Mouse (Mus musculus) frontal cortex, postnatal 10 days (tissue): ENCODE data around the gene Rps18.
A peak's percentile ranks its signal among the peaks of the same experiment; 100 is the strongest.
"Not testable (repeated sequence)": the region's sequence is repeated elsewhere in the genome, so short reads cannot be mapped to it uniquely, and the experiment has no call there.

Source experiments
- DNase-seq, 2 experiments: peaks; one replicate each; pipeline ENCODE4 v3.0.0; 2022; ENCODE audit warnings: low spot score in 2 of 2, mixed read lengths in 1 of 2

Gene Rps18

DNA sequence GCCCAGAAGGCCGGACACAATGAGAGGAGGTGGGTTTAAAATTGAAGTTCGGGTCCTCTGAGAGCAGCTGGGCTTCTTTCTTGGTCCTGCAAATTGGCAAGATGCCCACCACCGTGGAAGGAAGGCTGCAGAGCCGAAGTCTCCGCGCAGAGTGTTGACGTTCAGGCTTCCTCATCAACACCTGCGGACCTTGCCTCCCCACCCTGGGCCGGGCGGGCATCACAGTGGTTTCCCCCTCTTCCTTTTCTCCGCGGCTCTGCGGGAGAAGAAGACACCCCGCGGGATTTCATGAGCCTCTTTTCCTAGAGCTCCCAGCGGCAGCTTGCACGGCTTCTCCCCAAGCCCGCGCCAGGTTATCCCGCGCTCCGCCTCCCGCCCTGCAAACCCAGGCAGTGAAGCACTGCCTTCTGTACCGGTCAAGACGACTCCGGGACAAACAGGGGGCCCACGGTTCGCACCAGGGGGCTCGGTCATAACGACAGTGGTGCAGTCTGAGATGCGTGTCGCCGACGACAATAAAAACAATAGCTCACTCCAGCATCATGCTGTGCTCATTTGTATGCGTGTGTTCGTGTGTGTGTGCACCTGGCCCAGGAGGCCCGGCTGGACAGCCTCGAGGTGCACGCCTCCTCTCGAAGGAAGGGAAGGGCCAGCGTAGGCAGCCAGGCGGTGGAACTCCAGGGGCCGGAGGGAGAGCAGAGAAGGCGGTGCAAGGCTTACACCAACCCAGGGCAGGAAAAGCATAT lies 47.3 kb downstream of the Rps18 start:
- peak; percentile 71 to 73 for DNase-seq

DNA sequence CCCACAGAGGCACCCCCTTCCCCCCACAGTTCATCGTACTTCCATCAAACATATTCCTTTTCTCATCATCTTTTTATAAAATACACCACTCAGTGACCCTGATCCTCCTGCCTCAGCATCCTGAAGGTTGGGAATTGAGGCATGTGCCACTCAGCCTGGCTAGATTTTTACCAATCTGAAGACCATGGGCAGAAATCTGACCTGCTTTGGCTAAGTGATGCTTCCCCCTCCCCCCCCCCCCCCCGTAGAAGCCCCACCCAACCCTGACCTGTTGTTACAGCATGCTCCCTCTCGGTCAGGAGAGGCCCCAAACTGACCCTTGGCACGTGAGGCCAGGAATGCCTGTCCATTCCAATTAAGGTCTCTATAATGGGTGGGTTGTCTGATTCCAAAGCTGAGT lies 51.0 kb downstream of the Rps18 start, which contains the start of gene Platr17:
Platr17 (plus strand) TSS at position 301 of the 400 bp plus-strand sequence.
- DNase-seq: not testable (repeated sequence)

DNA sequence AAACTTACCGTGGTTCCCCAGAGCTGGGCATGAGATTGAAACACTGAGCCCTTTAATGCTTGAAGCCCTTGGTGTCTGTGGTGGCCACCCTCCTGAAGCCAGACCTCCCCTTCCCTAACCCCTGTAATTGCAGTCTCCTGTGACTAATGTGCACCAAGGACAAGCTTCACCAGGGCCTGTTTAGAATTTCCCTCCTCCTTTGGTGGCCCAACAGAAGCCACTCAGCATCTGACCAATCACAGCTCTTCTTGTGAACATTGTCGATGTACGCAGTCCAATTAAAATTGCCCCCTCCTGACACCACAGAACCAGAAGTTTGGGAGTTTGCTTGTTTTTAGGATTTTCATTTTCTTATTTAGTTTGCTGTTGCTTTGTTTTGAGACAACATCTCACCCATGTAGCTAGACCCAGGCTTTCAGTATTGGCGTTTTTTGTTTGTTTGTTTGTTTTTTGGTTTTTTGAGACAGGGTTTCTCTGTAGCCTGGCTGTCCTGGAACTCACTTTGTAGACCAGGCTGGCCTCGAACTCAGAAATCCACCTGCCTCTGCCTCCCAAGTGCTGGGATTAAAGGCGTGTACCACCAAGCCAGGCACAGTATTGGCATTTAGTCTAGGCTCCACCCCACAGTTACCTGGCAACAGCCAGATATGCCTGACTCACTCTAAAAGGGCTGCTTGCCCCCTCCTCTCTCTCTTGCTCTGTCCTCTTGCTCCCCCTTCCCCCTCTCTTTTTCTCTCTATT lies 51.7 kb downstream of the Rps18 start:
- not testable (repeated sequence) for DNase-seq

DNA sequence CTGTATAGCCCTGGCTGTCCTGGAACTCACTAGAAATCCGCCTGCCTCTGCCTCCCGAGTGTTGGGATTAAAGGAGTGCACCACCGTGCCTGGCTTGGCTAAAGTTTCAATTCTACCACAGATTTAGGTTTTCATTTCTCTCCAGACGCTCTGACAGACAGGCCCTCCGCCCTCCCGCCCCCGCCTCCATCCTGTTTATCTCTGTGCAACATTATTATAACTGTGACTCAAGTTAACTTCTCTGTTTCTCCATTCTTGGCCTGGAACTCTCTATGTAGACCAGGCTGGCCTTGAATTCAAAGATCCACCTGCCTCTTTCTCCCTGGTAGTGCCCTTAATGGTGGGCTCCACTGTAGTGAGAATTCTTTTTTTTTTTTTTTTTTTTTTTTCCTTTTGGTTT lies 53.3 kb downstream of the Rps18 start:
- DNase-seq: no peak

DNA sequence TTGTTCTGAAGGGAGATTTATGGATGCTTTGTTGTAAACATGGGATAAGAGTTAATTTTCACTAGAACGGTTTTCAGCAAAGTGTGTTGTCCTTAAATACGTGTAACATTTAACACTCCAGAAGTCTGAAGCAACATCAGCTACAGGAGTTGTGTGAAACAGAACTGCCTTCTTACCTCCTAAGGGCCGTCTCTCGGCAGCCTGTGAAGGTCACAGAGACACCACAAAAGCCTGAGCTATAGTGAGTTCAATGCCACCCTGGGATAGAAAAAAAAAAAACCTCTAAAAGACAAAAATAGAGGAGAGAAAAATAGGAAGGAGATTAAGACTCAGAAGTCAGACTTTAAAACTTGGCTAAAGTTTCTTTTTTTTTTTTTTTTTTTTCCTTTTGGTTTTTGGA lies 53.7 kb downstream of the Rps18 start:
- no peak for DNase-seq
